Mouse (Mus musculus) heart, embryonic 10.5 days (tissue): ENCODE data around the gene Pigw. TPM values are rescaled to one million over a fixed set of nuclear protein-coding genes. Genes with fewer than 3 reads are reported as not detected.
A peak's percentile ranks its signal among the peaks of the same experiment; 100 is the strongest.

Source experiments
- DNase-seq: peaks from one replicate; pipeline ENCODE4 v3.0.0-alpha.2; 2017; ENCODE audit warnings: low spot score
- H3K27ac ChIP-seq: fragments of 300-500 bp; sonication (generic); 2 replicates; pipeline ENCODE4 v1.5.1; 2016; ENCODE audit warnings: mild to moderate bottlenecking
- H3K27me3 ChIP-seq: fragments of 300-500 bp; sonication (generic); 2 replicates; pipeline ENCODE4 v1.6.1; 2016; ENCODE audit warnings: mild to moderate bottlenecking; ENCODE audit not compliant: poor library complexity, insufficient read depth, severe bottlenecking
- H3K36me3 ChIP-seq: fragments of 300-500 bp; sonication (generic); 2 replicates; pipeline ENCODE4 v1.6.1; 2016; ENCODE audit warnings: mild to moderate bottlenecking, moderate library complexity
- H3K4me1 ChIP-seq: fragments of 300-500 bp; sonication (generic); 2 replicates; pipeline ENCODE4 v1.6.1; 2016; ENCODE audit warnings: mild to moderate bottlenecking
- H3K4me3 ChIP-seq: fragments of 300-500 bp; sonication (generic); 2 replicates; pipeline ENCODE4 v1.5.1; 2016; ENCODE audit warnings: mild to moderate bottlenecking, moderate library complexity
- H3K9me3 ChIP-seq: fragments of 300-500 bp; sonication (generic); 2 replicates; pipeline ENCODE4 v1.6.1; 2016; ENCODE audit warnings: mild to moderate bottlenecking, moderate library complexity
- WGBS: fragments of 180-500 bp; shearing (Covaris S2); methylation state at CpG from one replicate; pipeline ENCODE4 v1.1.7; 2016; 5-methylcytosine and 5-hydroxymethylcytosine counted together
- polyA plus RNA-seq: library from polyadenylated mRNA; unstranded; fragments of >200 nt; fragmentation: Nextera tagmentation; extraction: Ambion mirVana; gene quantifications from 2 replicates; pipeline ENCODE4 v1.2.1, GENCODE M21; 2016

The Pigw gene
- polyA plus RNA-seq: 2.7 and 2.8 TPM in 2 replicates

GRCm38 (mm10) chr11:84879772-84880464, at the start of gene Pigw, which contains the start of gene Myo19:
Gene Pigw, minus strand, starts transcription at chr11:84880285.
Gene Myo19, plus strand, starts transcription at chr11:84880148.
- peaks cover 39% of the 10 kb centered on the region for H3K36me3 ChIP-seq
- no peaks in the 10 kb centered on the region for H3K27me3 ChIP-seq
- under 1% methylated on average over 81 of the region's 81 CpGs for WGBS
- peak within 1 kb of the TSS; percentile 93 for H3K4me3 ChIP-seq
- H3K4me1 ChIP-seq: peaks cover 19% of the 10 kb centered on the region
- H3K27ac ChIP-seq: peak within 1 kb of the TSS; percentile 97
- no peaks in the 10 kb centered on the region for H3K9me3 ChIP-seq
- peak; percentile 87 for DNase-seq

- Histone ChIP-seq H3K27ac (no peak overlapping the region), H3K4me3 (no peak overlapping the region), H3K27me3 (no peaks in the 10 kb centered on the region), H3K4me1 (0 out of 2 replicates have a peak, but pooled peaks cover 13% of the 10 kb centered on the region), H3K36me3 (no peaks in the 10 kb centered on the region), H3K9me3 (no peaks in the 10 kb centered on the region)
- 78% methylated on average over 8 of the region's 8 CpGs for WGBS
- no peak for DNase-seq
Measured at GRCm38 (mm10) chr11:84920981-84921380, 40.9 kb upstream of the Pigw start.

GRCm38 (mm10) chr11:84919951-84920350, 39.9 kb upstream of the Pigw start:
- Histone ChIP-seq H3K4me3 (no peak overlapping the region), H3K36me3 (no peaks in the 10 kb centered on the region), H3K9me3 (no peaks in the 10 kb centered on the region), H3K27ac (no peak overlapping the region), H3K4me1 (peaks cover 17% of the 10 kb centered on the region; the same call in 1 of the 2 replicates), H3K27me3 (no peaks in the 10 kb centered on the region)
- DNase-seq: no peak
- WGBS: 60% methylated on average over 7 of the region's 7 CpGs

GRCm38 (mm10) chr11:84919276-84919675, 39.2 kb upstream of the Pigw start:
- H3K9me3 ChIP-seq: no peaks in the 10 kb centered on the region
- DNase-seq: peak; percentile 64
- 48% methylated on average over 3 of the region's 3 CpGs for WGBS

GRCm38 (mm10) chr11:84918425-84918824, 38.3 kb upstream of the Pigw start:
- peak; percentile 91 for DNase-seq
- Histone ChIP-seq H3K36me3 (peaks cover 10% of the 10 kb centered on the region), H3K4me3 (peak overlapping the region; percentile 32; the same call in 1 of the 2 replicates), H3K27me3 (no peaks in the 10 kb centered on the region), H3K4me1 (peaks cover 23% of the 10 kb centered on the region), H3K27ac (no peak overlapping the region), H3K9me3 (no peaks in the 10 kb centered on the region)
- WGBS: 6% methylated on average over 16 of the region's 16 CpGs

More at GRCm38 (mm10) chr11:84919276-84919675, 39.2 kb upstream of the Pigw start:
- peaks cover 23% of the 10 kb centered on the region for H3K4me1 ChIP-seq
- no peak overlapping the region for H3K4me3 ChIP-seq
- no peak overlapping the region for H3K27ac ChIP-seq
- peaks cover 1% of the 10 kb centered on the region; the same call in 1 of the 2 replicates for H3K36me3 ChIP-seq
- no peaks in the 10 kb centered on the region for H3K27me3 ChIP-seq

GRCm38 (mm10) chr11:84916703-84917300, 36.7 kb upstream of the Pigw start:
- H3K36me3 ChIP-seq: peaks cover 24% of the 10 kb centered on the region
- 52% methylated on average over 7 of the region's 7 CpGs for WGBS
- H3K27ac ChIP-seq: peak overlapping the region; percentile 90
- H3K4me3 ChIP-seq: peak overlapping the region; percentile 97
- DNase-seq: no peak
- peaks cover 23% of the 10 kb centered on the region for H3K4me1 ChIP-seq
- H3K27me3 ChIP-seq: no peaks in the 10 kb centered on the region
- no peaks in the 10 kb centered on the region for H3K9me3 ChIP-seq

GRCm38 (mm10) chr11:84916053-84916702, 36.1 kb upstream of the Pigw start, which contains the start of gene Znhit3:
Gene Znhit3, minus strand, starts transcription at chr11:84916366.
- H3K9me3 ChIP-seq: no peaks in the 10 kb centered on the region
- H3K4me3 ChIP-seq: peak within 1 kb of the TSS; percentile 97
- peak within 1 kb of the TSS; percentile 90 for H3K27ac ChIP-seq
- DNase-seq: peak; percentile 95
- H3K27me3 ChIP-seq: no peaks in the 10 kb centered on the region
- peaks cover 30% of the 10 kb centered on the region for H3K36me3 ChIP-seq
- H3K4me1 ChIP-seq: peaks cover 23% of the 10 kb centered on the region
- 4% methylated on average over 34 of the region's 34 CpGs for WGBS

GRCm38 (mm10) chr11:84914673-84915072, 34.6 kb upstream of the Pigw start:
- H3K4me3 ChIP-seq: 0 out of 2 replicates have a peak overlapping the region, but pooled peaks have one; percentile 3
- WGBS: 77% methylated on average over 5 of the region's 5 CpGs
- no peak for DNase-seq

GRCm38 (mm10) chr11:84910411-84910810, 30.3 kb upstream of the Pigw start:
- no peak for DNase-seq
- 91% methylated on average over 4 of the region's 4 CpGs for WGBS
- Histone ChIP-seq H3K4me3 (no peak overlapping the region), H3K4me1 (peaks cover 11% of the 10 kb centered on the region), H3K9me3 (no peaks in the 10 kb centered on the region), H3K27me3 (no peaks in the 10 kb centered on the region), H3K27ac (no peak overlapping the region), H3K36me3 (peaks cover 87% of the 10 kb centered on the region)

More at GRCm38 (mm10) chr11:84914673-84915072, 34.6 kb upstream of the Pigw start:
- Histone ChIP-seq H3K9me3 (no peaks in the 10 kb centered on the region), H3K27ac (no peak overlapping the region), H3K36me3 (peaks cover 44% of the 10 kb centered on the region), H3K4me1 (peaks cover 20% of the 10 kb centered on the region), H3K27me3 (no peaks in the 10 kb centered on the region)

- WGBS: 89% methylated on average over 6 of the region's 6 CpGs
- no peak overlapping the region for H3K4me3 ChIP-seq
- no peaks in the 10 kb centered on the region for H3K4me1 ChIP-seq
- DNase-seq: no peak
- no peaks in the 10 kb centered on the region for H3K27me3 ChIP-seq
- peaks cover 97% of the 10 kb centered on the region for H3K36me3 ChIP-seq
- H3K9me3 ChIP-seq: no peaks in the 10 kb centered on the region
- no peak overlapping the region for H3K27ac ChIP-seq
Measured at GRCm38 (mm10) chr11:84908480-84908879, 28.4 kb upstream of the Pigw start.

- 71% methylated on average over 3 of the region's 3 CpGs for WGBS
- peaks cover 99% of the 10 kb centered on the region for H3K36me3 ChIP-seq
- no peak overlapping the region for H3K27ac ChIP-seq
- no peaks in the 10 kb centered on the region for H3K27me3 ChIP-seq
- no peaks in the 10 kb centered on the region for H3K4me1 ChIP-seq
- no peaks in the 10 kb centered on the region for H3K9me3 ChIP-seq
- no peak for DNase-seq
- no peak overlapping the region for H3K4me3 ChIP-seq
Measured at GRCm38 (mm10) chr11:84907081-84907480, 27.0 kb upstream of the Pigw start.

GRCm38 (mm10) chr11:84904597-84905144, 24.6 kb upstream of the Pigw start:
- H3K4me3 ChIP-seq: no peak overlapping the region
- no peaks in the 10 kb centered on the region for H3K4me1 ChIP-seq
- peaks cover 100% of the 10 kb centered on the region for H3K36me3 ChIP-seq
- H3K27me3 ChIP-seq: no peaks in the 10 kb centered on the region
- H3K27ac ChIP-seq: no peak overlapping the region
- DNase-seq: no peak
- no peaks in the 10 kb centered on the region for H3K9me3 ChIP-seq
- WGBS: 72% methylated on average over 9 of the region's 9 CpGs
